Mouse (Mus musculus) urinary bladder, adult 2 months (tissue): Measurements from ENCODE around the gene Atf2. TPM values are rescaled to one million over a fixed set of nuclear protein-coding genes. Genes with fewer than 3 reads are reported as not detected.

Source experiments
- DNase-seq: peaks from one replicate; pipeline ENCODE4 v3.0.0; 2022; ENCODE audit warnings: low spot score
- polyA plus RNA-seq: library from polyadenylated mRNA; depleted of rRNA; stranded (reverse); fragments of >200 nt; gene quantifications from 2 replicates; pipeline ENCODE4 v1.2.3, GENCODE M21; 2012; rRNA removed

Atf2 gene
- polyA plus RNA-seq, 1 experiment, result 18.1 TPM

GRCm38 (mm10) chr2:73775683-73776310 lies 116.6 kb downstream of the Atf2 start:
- DNase-seq, result no peak

- peak; percentile 51 for DNase-seq
Measured at GRCm38 (mm10) chr2:73774786-73775682, 117.4 kb downstream of the Atf2 start, which contains the start of gene Chn1. Chn1 (minus strand) TSS chr2:73775346.

- DNase-seq, result no peak
Measured at GRCm38 (mm10) chr2:73772945-73773344, 119.5 kb downstream of the Atf2 start.

- DNase-seq, result no peak
Measured at GRCm38 (mm10) chr2:73768669-73769068, 123.8 kb downstream of the Atf2 start.

Other genes with a start within 250 kb of the Atf2 start
- gene Chn1, start 117.3 kb downstream of the Atf2 start, polyA plus RNA-seq, result 30.6 and 32.3 TPM in 2 replicates
- gene Atp5g3, start 18.7 kb upstream of the Atf2 start, polyA plus RNA-seq, result 604 and 682 TPM in 2 replicates